Mouse (Mus musculus): ENCODE measurements around the gene Srr. TPM values are rescaled to one million over a fixed set of nuclear protein-coding genes. Genes with fewer than 3 reads are reported as not detected.
A peak's percentile ranks its signal among the peaks of the same experiment; 100 is the strongest.

Gene Srr
- total RNA-seq, 2 experiments from 2014 or later, result 86.2 to 88.2 TPM

GRCm38 (mm10) chr11:74909978-74910377 lies 15.8 kb downstream of the Srr start:
- DNase-seq (ENCODE audit: low spot score in 2 of 2), result no peak
- intact Hi-C loops (cut with DNase I), result no loop called here

GRCm38 (mm10) chr11:74908618-74909399 lies 16.9 kb downstream of the Srr start:
- DNase-seq (ENCODE audit: low spot score in 2 of 2), result no peak
- intact Hi-C loops (cut with DNase I), result no loop called here

- intact Hi-C loops (cut with DNase I), result no loop called here
- DNase-seq (ENCODE audit: low spot score in 2 of 2), result no peak
Observed at GRCm38 (mm10) chr11:74907850-74908249, 17.9 kb downstream of the Srr start.

- DNase-seq (ENCODE audit: low spot score in 2 of 2), result no peak
- intact Hi-C loops (cut with DNase I), result no loop called here
Observed at GRCm38 (mm10) chr11:74902416-74902815, 23.3 kb downstream of the Srr start.

- intact Hi-C loops (cut with DNase I), result no loop called here
- DNase-seq (ENCODE audit: low spot score in 2 of 2), result no peak
Observed at GRCm38 (mm10) chr11:74901555-74901954, 24.2 kb downstream of the Srr start.

GRCm38 (mm10) chr11:74898517-74898827 lies 27.3 kb downstream of the Srr start:
- no peak for DNase-seq (ENCODE audit: low spot score in 2 of 2)
- intact Hi-C loops (cut with DNase I), result no loop called here

- DNase-seq (ENCODE audit: low spot score in 2 of 2), result peak; percentile 89 to 91
- intact Hi-C loops (cut with DNase I), result no loop called here
Observed at GRCm38 (mm10) chr11:74897678-74898516, 27.9 kb downstream of the Srr start, which contains the start of gene Tsr1. Gene Tsr1, plus strand, starts transcription at chr11:74898071.

GRCm38 (mm10) chr11:74896901-74897677 lies 28.7 kb downstream of the Srr start, which contains the start of gene Sgsm2:
Gene Sgsm2, minus strand, starts transcription at chr11:74897060.
- DNase-seq (ENCODE audit: low spot score in 2 of 2), result peak in 1 of 2 experiments; percentile 83
- intact Hi-C loops (cut with DNase I), result no loop called here

- peak; percentile 72 to 74 for DNase-seq (ENCODE audit: low spot score in 2 of 2)
- intact Hi-C loops (cut with DNase I), result no loop called here
Observed at GRCm38 (mm10) chr11:74895980-74896900, 29.5 kb downstream of the Srr start.

- intact Hi-C loops (cut with DNase I), result no loop called here
- DNase-seq (ENCODE audit: low spot score in 2 of 2), result no peak
Observed at GRCm38 (mm10) chr11:74894619-74895018, 31.1 kb downstream of the Srr start.

- intact Hi-C loops (cut with DNase I), result no loop called here
- DNase-seq (ENCODE audit: low spot score in 2 of 2), result no peak
Observed at GRCm38 (mm10) chr11:74883098-74883497, 42.6 kb downstream of the Srr start.

- peak; percentile 57 to 63 for DNase-seq (ENCODE audit: low spot score in 2 of 2)
- intact Hi-C loops (cut with DNase I), result no loop called here
Observed at GRCm38 (mm10) chr11:74881979-74882378, 43.8 kb downstream of the Srr start.

GRCm38 (mm10) chr11:74880999-74881398 lies 44.7 kb downstream of the Srr start:
- DNase-seq (ENCODE audit: low spot score in 2 of 2), result no peak
- intact Hi-C loops (cut with DNase I), result no loop called here

- intact Hi-C loops (cut with DNase I), result no loop called here
- DNase-seq (ENCODE audit: low spot score in 2 of 2), result peak; percentile 50 to 57
Observed at GRCm38 (mm10) chr11:74876801-74877200, 48.9 kb downstream of the Srr start.

- intact Hi-C loops (cut with DNase I), result no loop called here
- DNase-seq (ENCODE audit: low spot score in 2 of 2), result peak; percentile 43 to 47
Observed at GRCm38 (mm10) chr11:74874630-74875029, 51.1 kb downstream of the Srr start.

GRCm38 (mm10) chr11:74870991-74871622 lies 54.6 kb downstream of the Srr start:
- peak; percentile 58 to 63 for DNase-seq (ENCODE audit: low spot score in 2 of 2)
- intact Hi-C loops (cut with DNase I), result no loop called here

GRCm38 (mm10) chr11:74870544-74870943 lies 55.2 kb downstream of the Srr start:
- intact Hi-C loops (cut with DNase I), result no loop called here
- DNase-seq (ENCODE audit: low spot score in 2 of 2), result no peak

- no peak for DNase-seq (ENCODE audit: low spot score in 2 of 2)
- intact Hi-C loops (cut with DNase I), result no loop called here
Observed at GRCm38 (mm10) chr11:74869603-74870002, 56.1 kb downstream of the Srr start.

Measured in left cerebral cortex, postnatal 36 days (tissue).